Mouse (Mus musculus): ENCODE data around the gene Gm49325. TPM values are rescaled to one million over a fixed set of nuclear protein-coding genes. Genes with fewer than 3 reads are reported as not detected.

Gene Gm49325
- total RNA-seq, 2 experiments from 2014 or later: not detected

- ATAC-seq (replicated peaks; ENCODE audit: low FRiP score, low TSS enrichment, poor library complexity, severe bottlenecking): peak; percentile 85
These were observed 16.3 kb downstream of the Gm49325 start, which contains the start of gene Ube2g2 for GRCm38 (mm10) chr10:77622055-77622988. Ube2g2 (plus strand) TSS chr10:77622275.

- ATAC-seq (replicated peaks; ENCODE audit: low FRiP score, low TSS enrichment, poor library complexity, severe bottlenecking): 0 out of 2 replicates have a peak, but pooled peaks have one; percentile 16
These were observed 17.1 kb downstream of the Gm49325 start for GRCm38 (mm10) chr10:77623069-77623492.

- no peak for ATAC-seq (replicated peaks; ENCODE audit: low FRiP score, low TSS enrichment, poor library complexity, severe bottlenecking)
These were observed 17.8 kb downstream of the Gm49325 start for GRCm38 (mm10) chr10:77623639-77624400.

- ATAC-seq (replicated peaks; ENCODE audit: low FRiP score, low TSS enrichment, poor library complexity, severe bottlenecking): no peak
These were observed 18.6 kb downstream of the Gm49325 start for GRCm38 (mm10) chr10:77624570-77624995.

GRCm38 (mm10) chr10:77626036-77626435 lies 20.0 kb downstream of the Gm49325 start:
- no peak for ATAC-seq (replicated peaks; ENCODE audit: low FRiP score, low TSS enrichment, poor library complexity, severe bottlenecking)

- ATAC-seq (replicated peaks; ENCODE audit: low FRiP score, low TSS enrichment, poor library complexity, severe bottlenecking): no peak
These were observed 20.6 kb downstream of the Gm49325 start for GRCm38 (mm10) chr10:77626591-77626990.

GRCm38 (mm10) chr10:77627497-77627896 lies 21.5 kb downstream of the Gm49325 start:
- ATAC-seq (replicated peaks; ENCODE audit: low FRiP score, low TSS enrichment, poor library complexity, severe bottlenecking): peak; percentile 78

GRCm38 (mm10) chr10:77629163-77629562 lies 23.2 kb downstream of the Gm49325 start:
- ATAC-seq (replicated peaks; ENCODE audit: low FRiP score, low TSS enrichment, poor library complexity, severe bottlenecking): no peak

- no peak for ATAC-seq (replicated peaks; ENCODE audit: low FRiP score, low TSS enrichment, poor library complexity, severe bottlenecking)
These were observed 24.0 kb downstream of the Gm49325 start for GRCm38 (mm10) chr10:77629970-77630369.

- no peak for ATAC-seq (replicated peaks; ENCODE audit: low FRiP score, low TSS enrichment, poor library complexity, severe bottlenecking)
These were observed 28.0 kb downstream of the Gm49325 start for GRCm38 (mm10) chr10:77634016-77634415.

- ATAC-seq (replicated peaks; ENCODE audit: low FRiP score, low TSS enrichment, poor library complexity, severe bottlenecking): peak; percentile 29; the same call in 1 of the 2 replicates
These were observed 28.6 kb downstream of the Gm49325 start for GRCm38 (mm10) chr10:77634452-77635231.

GRCm38 (mm10) chr10:77636234-77636922 lies 30.4 kb downstream of the Gm49325 start:
- ATAC-seq (replicated peaks; ENCODE audit: low FRiP score, low TSS enrichment, poor library complexity, severe bottlenecking): no peak

GRCm38 (mm10) chr10:77638956-77639355 lies 33.0 kb downstream of the Gm49325 start:
- no peak for ATAC-seq (replicated peaks; ENCODE audit: low FRiP score, low TSS enrichment, poor library complexity, severe bottlenecking)

GRCm38 (mm10) chr10:77643160-77643559 lies 37.2 kb downstream of the Gm49325 start:
- ATAC-seq (replicated peaks; ENCODE audit: low FRiP score, low TSS enrichment, poor library complexity, severe bottlenecking): no peak

GRCm38 (mm10) chr10:77645571-77645970 lies 39.6 kb downstream of the Gm49325 start:
- ATAC-seq (replicated peaks; ENCODE audit: low FRiP score, low TSS enrichment, poor library complexity, severe bottlenecking): no peak

- ATAC-seq (replicated peaks; ENCODE audit: low FRiP score, low TSS enrichment, poor library complexity, severe bottlenecking): no peak
These were observed 41.5 kb downstream of the Gm49325 start for GRCm38 (mm10) chr10:77647461-77647860.

- no peak for ATAC-seq (replicated peaks; ENCODE audit: low FRiP score, low TSS enrichment, poor library complexity, severe bottlenecking)
These were observed 41.9 kb downstream of the Gm49325 start for GRCm38 (mm10) chr10:77647901-77648300.

GRCm38 (mm10) chr10:77652046-77652445 lies 46.0 kb downstream of the Gm49325 start:
- ATAC-seq (replicated peaks; ENCODE audit: low FRiP score, low TSS enrichment, poor library complexity, severe bottlenecking): no peak
